Mouse (Mus musculus) myocyte (in vitro differentiated cells): ENCODE data around the gene Fam83f. TPM values are rescaled to one million over a fixed set of nuclear protein-coding genes. Genes with fewer than 3 reads are reported as not detected.

Source experiments
- H3K27me3 ChIP-seq: one replicate; pipeline ENCODE4 v1.6.1; 2011; ENCODE audit not compliant: control insufficient read depth, insufficient read depth, insufficient read length
- H3K36me3 ChIP-seq: one replicate; pipeline ENCODE4 v1.6.1; 2011; ENCODE audit not compliant: control insufficient read depth, insufficient read depth
- H3K4me2 ChIP-seq: one replicate; pipeline ENCODE4 v1.6.1; 2011; ENCODE audit warnings: low read depth, control low read depth
- H3K4me3 ChIP-seq: one replicate; pipeline ENCODE4 v1.5.1; 2011; ENCODE audit warnings: mild to moderate bottlenecking, control low read depth, moderate library complexity
- H3K79me2 ChIP-seq: one replicate; pipeline ENCODE4 v1.6.1; 2011; ENCODE audit not compliant: control insufficient read depth, insufficient read depth
- H3ac ChIP-seq: one replicate; pipeline ENCODE4 v1.6.1; 2011; ENCODE audit not compliant: control insufficient read depth, insufficient read length
- CEBPB ChIP-seq: IDR thresholded peaks from 2 replicates; pipeline ENCODE4 v1.6.1; 2011; ENCODE audit warnings: mild to moderate bottlenecking, moderate library complexity; ENCODE audit not compliant: poor library complexity, insufficient read depth, severe bottlenecking
- E2F4 ChIP-seq: IDR thresholded peaks from one replicate; pipeline ENCODE4 v1.6.1; 2011; ENCODE audit warnings: mild to moderate bottlenecking, control low read depth, moderate library complexity; ENCODE audit not compliant: insufficient read depth
- MAX ChIP-seq: IDR thresholded peaks from one replicate; pipeline ENCODE4 v1.6.1; 2011; ENCODE audit warnings: low read depth, mild to moderate bottlenecking, control low read depth
- MYOD1 ChIP-seq, 3 experiments: IDR thresholded peaks; one replicate each; pipeline ENCODE4 v1.6.1; 2011; ENCODE audit warnings: control low read depth in 2 of 3, low read depth in 2 of 3, mild to moderate bottlenecking in 2 of 3, moderate library complexity in 1 of 3; ENCODE audit not compliant: insufficient read length in 2 of 3, control insufficient read depth in 1 of 3
- MYOG ChIP-seq, 3 experiments: IDR thresholded peaks; one replicate each; pipeline ENCODE4 v1.6.1; 2011; ENCODE audit warnings: control low read depth in 2 of 3, low read depth in 2 of 3, mild to moderate bottlenecking in 2 of 3; ENCODE audit not compliant: insufficient read length in 2 of 3, control insufficient read depth in 1 of 3, insufficient read depth in 1 of 3
- POLR2A ChIP-seq: IDR thresholded peaks from one replicate; pipeline ENCODE4 v1.6.1; 2011; ENCODE audit warnings: low read depth, mild to moderate bottlenecking, control low read depth, moderate library complexity; ENCODE audit not compliant: insufficient read length
- POLR2AphosphoS2 ChIP-seq: IDR thresholded peaks from one replicate; pipeline ENCODE4 v1.6.1; 2011; ENCODE audit warnings: low read depth, control low read depth; ENCODE audit not compliant: insufficient read length
- REST ChIP-seq: IDR thresholded peaks from one replicate; pipeline ENCODE4 v1.6.1; 2011; ENCODE audit warnings: mild to moderate bottlenecking, control low read depth, moderate library complexity; ENCODE audit not compliant: insufficient read depth, insufficient read length
- SRF ChIP-seq: IDR thresholded peaks from one replicate; pipeline ENCODE4 v1.6.1; 2011; ENCODE audit warnings: low read depth; ENCODE audit not compliant: control insufficient read depth, insufficient read length
- TCF12 ChIP-seq: IDR thresholded peaks from one replicate; pipeline ENCODE4 v1.6.1; 2011; ENCODE audit warnings: mild to moderate bottlenecking, control low read depth; ENCODE audit not compliant: poor library complexity, insufficient read depth, severe bottlenecking
- TCF3 ChIP-seq: IDR thresholded peaks from one replicate; pipeline ENCODE4 v1.6.1; 2011; ENCODE audit warnings: low read depth, control low read depth; ENCODE audit not compliant: insufficient read length
- USF1 ChIP-seq: IDR thresholded peaks from one replicate; pipeline ENCODE4 v1.6.1; 2011; ENCODE audit warnings: low read depth, mild to moderate bottlenecking, control low read depth, moderate library complexity
- polyA plus RNA-seq: library from polyadenylated mRNA; unstranded; fragments of >200 nt; fragmentation: generic; extraction: Trizol; gene quantifications from one replicate; pipeline ENCODE4 v1.2.1, GENCODE M21; 2012; ENCODE audit warnings: missing spikeins

Fam83f gene
- polyA plus RNA-seq, 1 experiment: not detected

GRCm38 (mm10) chr15:80693492-80693891, 21.8 kb downstream of the Fam83f start:
- TF ChIP-seq E2F4: no peak
- TF ChIP-seq USF1: no peak
- TF ChIP-seq MAX: no peak
- no peak for TF ChIP-seq TCF12
- no peak for TF ChIP-seq POLR2A
- no peak for TF ChIP-seq POLR2AphosphoS2
- no peak for TF ChIP-seq TCF3
- no peak for TF ChIP-seq SRF
- no peak for TF ChIP-seq REST
- no peak for TF ChIP-seq CEBPB
- TF ChIP-seq MYOD1 (IDR thresholded peaks at IDR 0.05; ENCODE audit: control insufficient read depth in 1 of 3, insufficient read length in 2 of 3, low read depth in 2 of 3): no peak
- no peak for TF ChIP-seq MYOG (IDR thresholded peaks at IDR 0.05; ENCODE audit: control insufficient read depth in 1 of 3, insufficient read depth in 1 of 3, insufficient read length in 2 of 3, low read depth in 2 of 3)
- Histone ChIP-seq H3K4me3 (no peak overlapping the region), H3K79me2 (no peaks in the 10 kb centered on the region), H3ac (no peak overlapping the region), H3K36me3 (no peaks in the 10 kb centered on the region), H3K4me2 (no peak overlapping the region), H3K27me3 (peaks cover 39% of the 10 kb centered on the region)

GRCm38 (mm10) chr15:80694125-80694910, 22.7 kb downstream of the Fam83f start:
- H3K4me3 ChIP-seq: no peak overlapping the region

GRCm38 (mm10) chr15:80697564-80697963, 25.9 kb downstream of the Fam83f start:
- H3ac ChIP-seq: no peak overlapping the region
- H3K4me3 ChIP-seq: no peak overlapping the region
- peaks cover 57% of the 10 kb centered on the region for H3K27me3 ChIP-seq
- TF ChIP-seq E2F4: no peak
- TF ChIP-seq MYOD1 (IDR thresholded peaks at IDR 0.05; ENCODE audit: control insufficient read depth in 1 of 3, insufficient read length in 2 of 3, low read depth in 2 of 3): no peak
- no peak for TF ChIP-seq SRF
- no peak for TF ChIP-seq POLR2AphosphoS2
- TF ChIP-seq REST: no peak
- no peak for TF ChIP-seq USF1
- TF ChIP-seq POLR2A: no peak
- no peak for TF ChIP-seq TCF12
- TF ChIP-seq MYOG (IDR thresholded peaks at IDR 0.05; ENCODE audit: control insufficient read depth in 1 of 3, insufficient read depth in 1 of 3, insufficient read length in 2 of 3, low read depth in 2 of 3): no peak
- TF ChIP-seq CEBPB: no peak
- TF ChIP-seq TCF3: no peak
- TF ChIP-seq MAX: no peak
- no peaks in the 10 kb centered on the region for H3K36me3 ChIP-seq
- H3K4me2 ChIP-seq: no peak overlapping the region
- H3K79me2 ChIP-seq: no peaks in the 10 kb centered on the region

More at GRCm38 (mm10) chr15:80694125-80694910, 22.7 kb downstream of the Fam83f start:
- TF ChIP-seq TCF12: no peak
- TF ChIP-seq SRF: no peak
- TF ChIP-seq CEBPB: no peak
- TF ChIP-seq POLR2A: no peak
- TF ChIP-seq TCF3: no peak
- TF ChIP-seq MYOD1 (IDR thresholded peaks at IDR 0.05; ENCODE audit: control insufficient read depth in 1 of 3, insufficient read length in 2 of 3, low read depth in 2 of 3): no peak
- TF ChIP-seq MAX: no peak
- TF ChIP-seq USF1: no peak
- TF ChIP-seq POLR2AphosphoS2: no peak
- TF ChIP-seq MYOG (IDR thresholded peaks at IDR 0.05; ENCODE audit: control insufficient read depth in 1 of 3, insufficient read depth in 1 of 3, insufficient read length in 2 of 3, low read depth in 2 of 3): no peak
- no peak for TF ChIP-seq E2F4
- no peak for TF ChIP-seq REST
- Histone ChIP-seq H3ac (no peak overlapping the region), H3K27me3 (peaks cover 43% of the 10 kb centered on the region), H3K79me2 (no peaks in the 10 kb centered on the region), H3K36me3 (no peaks in the 10 kb centered on the region), H3K4me2 (no peak overlapping the region)

- no peaks in the 10 kb centered on the region for H3K36me3 ChIP-seq
- TF ChIP-seq POLR2AphosphoS2 (no peak), SRF (no peak), USF1 (no peak), TCF12 (no peak), E2F4 (no peak), REST (no peak), POLR2A (no peak), TCF3 (no peak), CEBPB (no peak), MYOG (IDR thresholded peaks at IDR 0.05; ENCODE audit: control insufficient read depth in 1 of 3, insufficient read depth in 1 of 3, insufficient read length in 2 of 3, low read depth in 2 of 3) (peak in 2 of 3 experiments; percentile 41 to 54), MAX (no peak), MYOD1 (IDR thresholded peaks at IDR 0.05; ENCODE audit: control insufficient read depth in 1 of 3, insufficient read length in 2 of 3, low read depth in 2 of 3) (peak in 1 of 3 experiments; percentile 55)
- no peak overlapping the region for H3K4me3 ChIP-seq
- no peak overlapping the region for H3ac ChIP-seq
- peaks cover 43% of the 10 kb centered on the region for H3K27me3 ChIP-seq
- H3K4me2 ChIP-seq: no peak overlapping the region
- no peaks in the 10 kb centered on the region for H3K79me2 ChIP-seq
These were observed 30.0 kb downstream of the Fam83f start for GRCm38 (mm10) chr15:80701481-80702257.
